Mouse (Mus musculus) bone marrow, adult 2 months (tissue): ENCODE measurements around the gene Lingo1.

Experiments used
- CTCF ChIP-seq: fragments of 200-500 bp; IDR thresholded peaks from 2 replicates; pipeline ENCODE4 v1.5.1; 2011; ENCODE audit warnings: low read length, control low read depth; ENCODE audit not compliant: control insufficient read depth, insufficient read depth
- POLR2A ChIP-seq: fragments of 200-500 bp; IDR thresholded peaks from 2 replicates; pipeline ENCODE4 v1.6.1; 2011; ENCODE audit warnings: low read depth, mild to moderate bottlenecking, control low read depth, low read length, borderline replicate concordance; ENCODE audit not compliant: control insufficient read depth

DNA sequence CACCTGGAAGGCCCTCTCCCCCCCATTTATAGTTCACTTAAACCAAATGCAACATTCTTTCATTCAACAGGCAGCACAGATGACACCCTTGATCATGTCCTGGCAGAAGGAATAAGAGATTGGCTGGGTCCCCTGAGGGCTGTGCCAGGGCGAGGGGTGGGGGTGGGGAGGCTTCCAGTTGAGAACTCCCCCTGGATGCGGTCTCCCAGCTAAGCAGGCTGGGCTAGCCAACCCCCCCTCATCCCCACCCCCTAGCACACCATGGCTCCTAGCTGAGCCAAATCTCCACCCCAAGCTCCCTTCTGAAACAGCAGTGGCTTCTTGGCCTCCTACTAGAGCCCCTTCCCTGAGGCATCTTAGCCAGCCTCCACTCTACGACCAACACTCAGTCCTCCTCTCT lies 133.9 kb downstream of the Lingo1 start:
- TF ChIP-seq POLR2A (no peak), CTCF (no peak)
